In the genomic region with DNA sequence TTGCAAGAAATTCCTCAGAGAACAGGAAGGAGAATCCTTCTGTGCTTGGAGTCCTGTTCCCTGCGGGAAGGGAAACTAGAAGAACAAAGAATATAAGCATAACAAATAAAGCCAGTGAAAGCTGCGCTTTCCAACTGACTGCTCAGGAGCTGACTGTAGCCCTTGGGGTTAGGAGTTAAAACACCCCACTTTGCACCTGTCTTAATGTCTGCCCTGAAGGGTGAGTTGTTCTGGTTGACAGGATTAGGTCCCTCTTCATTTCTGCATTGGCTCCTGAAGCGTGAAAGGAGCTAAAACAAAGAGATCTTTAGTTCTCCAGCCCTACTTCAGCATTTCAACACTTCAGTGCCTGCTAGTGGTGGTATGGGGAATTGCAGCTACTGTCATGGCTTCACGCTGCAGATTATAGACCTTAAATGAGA, we compare ENCODE assay signal across 9 mouse cellular contexts. TPM values are rescaled to one million over a fixed set of nuclear protein-coding genes. Genes with fewer than 3 reads are reported as not detected.
DNase-seq lines count a peak whose midpoint lies in the region; ATAC-seq and TF ChIP-seq lines count a peak whose summit lies in the region.
"Had no signal": no experiment of that assay in that cellular context is flagged by ENCODE, and none has a peak within 500 bp of the region (broad histone marks: within the 10 kb centered on the region; RNA-seq: fewer than 3 reads in every experiment).

No protein-coding gene starts in this region.

- no peak overlapping the region for H3K4me2 ChIP-seq in forebrain, embryonic 14.5 days (ENCODE audit: low read length)
- no peak overlapping the region for H3K4me2 ChIP-seq in liver, postnatal 0 days (ENCODE audit: low read depth, low read length)
- H3K4me2 ChIP-seq: liver, embryonic 13.5 days had no signal

- peak; percentile 89 for TF ChIP-seq CTCF in heart, adult 2 months (IDR thresholded peaks at IDR 0.05)
- peak; percentile 92 for TF ChIP-seq CTCF in liver, postnatal 0 days (IDR thresholded peaks at IDR 0.05; ENCODE audit: low read depth)
- peak; percentile 57; the same call in 1 of the 2 replicates for TF ChIP-seq CTCF in spleen, adult 2 months (IDR thresholded peaks at IDR 0.05; ENCODE audit: extremely low read depth, insufficient read depth, insufficient read length, insufficient replicate concordance)

- peak; percentile 29 to 42 for DNase-seq in heart, adult 2 months
- no peak for DNase-seq in heart, postnatal 25 days (ENCODE audit: low spot score)
- peak; percentile 92 for DNase-seq in A20 (ENCODE audit: low read depth, low spot score)
- peak; percentile 25 for DNase-seq in T-cell, adult 2 months (ENCODE audit: low spot score)
- DNase-seq in forebrain, embryonic 14.5 days (ENCODE audit: low spot score), result peak; percentile 44
- peak; percentile 42 for DNase-seq in liver, postnatal 0 days
- DNase-seq in spleen, adult 2 months (ENCODE audit: low read depth in 1 of 2, low spot score in 2 of 2), result peak; percentile 51 to 55
- DNase-seq in ovary, postnatal 36 days (ENCODE audit: low spot score), result no peak
- DNase-seq: liver, embryonic 13.5 days had no signal

- no peak overlapping the region for H3K27ac ChIP-seq in heart, adult 2 months
- H3K27ac ChIP-seq in forebrain, embryonic 14.5 days (ENCODE audit: low read depth, low read length), result no peak overlapping the region
- no peak overlapping the region for H3K27ac ChIP-seq in liver, postnatal 0 days (ENCODE audit: low read depth)
- no peak overlapping the region for H3K27ac ChIP-seq in spleen, adult 2 months (ENCODE audit: insufficient read depth, low read length)
- H3K27ac ChIP-seq: liver, embryonic 13.5 days had no signal

- no peaks in the 10 kb centered on the region for H3K36me3 ChIP-seq in heart, adult 2 months (ENCODE audit: control insufficient read depth, insufficient read depth, low read length)
- no peaks in the 10 kb centered on the region for H3K36me3 ChIP-seq in forebrain, embryonic 14.5 days (ENCODE audit: control insufficient read depth, insufficient read depth, low read length)
- no peaks in the 10 kb centered on the region for H3K36me3 ChIP-seq in liver, postnatal 0 days (replicated peaks; ENCODE audit: insufficient read depth, low read length)
- H3K36me3 ChIP-seq in spleen, adult 2 months (ENCODE audit: control insufficient read depth, insufficient read depth, low read length), result no peaks in the 10 kb centered on the region
- H3K36me3 ChIP-seq: liver, embryonic 13.5 days had no signal

- no peaks in the 10 kb centered on the region for H3K79me2 ChIP-seq in heart, adult 2 months (replicated peaks; ENCODE audit: control insufficient read depth, insufficient read depth, low read length)

- no peak overlapping the region for H3K4me3 ChIP-seq in heart, adult 2 months
- H3K4me3 ChIP-seq in forebrain, embryonic 14.5 days (ENCODE audit: low read depth, low read length), result no peak overlapping the region
- H3K4me3 ChIP-seq in liver, postnatal 0 days (ENCODE audit: low read depth, low read length), result no peak overlapping the region
- H3K4me3 ChIP-seq in spleen, adult 2 months (ENCODE audit: extremely low read depth, insufficient read depth, insufficient read length), result no peak overlapping the region
- H3K4me3 ChIP-seq: liver, embryonic 13.5 days had no signal

- ATAC-seq in forebrain, embryonic 14.5 days, result 0 out of 2 replicates have a peak, but pooled peaks have one; percentile 29
- ATAC-seq in liver, postnatal 0 days, result peak; percentile 44; the same call in 1 of the 2 replicates

- no peak for TF ChIP-seq EP300 in heart, adult 2 months (IDR thresholded peaks at IDR 0.05; ENCODE audit: insufficient read depth, low read depth, low read length)
- TF ChIP-seq EP300 in liver, postnatal 0 days (IDR thresholded peaks at IDR 0.05; ENCODE audit: low read depth), result no peak

- WGBS in heart, adult 2 months, result 39% methylated on average over 4 of the region's 4 CpGs
- 16% methylated on average over 4 of the region's 4 CpGs for WGBS in forebrain, embryonic 14.5 days
- WGBS in liver, postnatal 0 days (ENCODE audit: insufficient replicate concordance), result 29% methylated on average over 4 of the region's 4 CpGs
- 22% methylated on average over 4 of the region's 4 CpGs for WGBS in spleen, adult 2 months

- intact Hi-C loops in heart, adult 2 months (cut with DNase I), result loop anchor here (10.0 kb wide), 2 partner anchors 269 to 369 kb away; partner anchors contain the start of gene Man2a1
- intact Hi-C loops in heart, postnatal 25 days (cut with DNase I), result loop anchor here (5.0 to 10.0 kb wide), 3 partner anchors 169 to 376 kb away; partner anchors contain the start of gene Man2a1

- H3K4me1 ChIP-seq in heart, adult 2 months (ENCODE audit: control insufficient read depth, insufficient read depth, low read length), result no peaks in the 10 kb centered on the region; the same call in 1 of the 2 replicates
- H3K4me1 ChIP-seq in forebrain, embryonic 14.5 days (ENCODE audit: control insufficient read depth, insufficient read depth, low read length), result peaks cover 5% of the 10 kb centered on the region; the same call in 1 of the 2 replicates
- no peaks in the 10 kb centered on the region for H3K4me1 ChIP-seq in liver, postnatal 0 days (ENCODE audit: insufficient read depth)
- no peaks in the 10 kb centered on the region; the same call in 1 of the 2 replicates for H3K4me1 ChIP-seq in spleen, adult 2 months (ENCODE audit: control insufficient read depth, insufficient read depth, insufficient read length)
- H3K4me1 ChIP-seq: liver, embryonic 13.5 days had no signal

- H3K27me3 ChIP-seq in heart, adult 2 months (ENCODE audit: control insufficient read depth, insufficient read depth, low read length), result no peaks in the 10 kb centered on the region
- H3K27me3 ChIP-seq in forebrain, embryonic 14.5 days (replicated peaks; ENCODE audit: control insufficient read depth, insufficient read depth, low read length), result no peaks in the 10 kb centered on the region
- H3K27me3 ChIP-seq in liver, postnatal 0 days (ENCODE audit: insufficient read depth, low read length), result no peaks in the 10 kb centered on the region
- no peaks in the 10 kb centered on the region for H3K27me3 ChIP-seq in spleen, adult 2 months (ENCODE audit: control insufficient read depth, insufficient read depth, low read length)
- H3K27me3 ChIP-seq: liver, embryonic 13.5 days had no signal

- no peak for TF ChIP-seq POLR2A in heart, adult 2 months (IDR thresholded peaks at IDR 0.05; ENCODE audit: insufficient read depth, low read depth, low read length)
- no peak for TF ChIP-seq POLR2A in spleen, adult 2 months (IDR thresholded peaks at IDR 0.05; ENCODE audit: low read depth, low read length)

- H3K9ac ChIP-seq in heart, adult 2 months (ENCODE audit: low read depth, low read length), result no peak overlapping the region
- no peak overlapping the region for H3K9ac ChIP-seq in forebrain, embryonic 14.5 days (ENCODE audit: low read length)
- no peak overlapping the region for H3K9ac ChIP-seq in liver, postnatal 0 days (replicated peaks)
- H3K9ac ChIP-seq: liver, embryonic 13.5 days had no signal

- no peaks in the 10 kb centered on the region for H3K9me3 ChIP-seq in forebrain, embryonic 14.5 days (replicated peaks; ENCODE audit: control insufficient read depth, low read length)
- no peaks in the 10 kb centered on the region for H3K9me3 ChIP-seq in liver, postnatal 0 days (ENCODE audit: low read length)
- H3K9me3 ChIP-seq: liver, embryonic 13.5 days had no signal

RNA-seq across cellular contexts. Expression of gene 4930583I09Rik, which starts 37.8 kb away (rescaled TPM):
- total RNA-seq in heart, adult 2 months (2021), result not detected
- not detected in 2 replicates for polyA plus RNA-seq in heart, adult 2 months (2012; rRNA removed)
- total RNA-seq in heart, postnatal 25 days (2021), result not detected
- not detected in 2 replicates for polyA plus RNA-seq in forebrain, embryonic 14.5 days (2014; fragmentation: Nextera tagmentation; extraction: Ambion mirVana)
- not detected in 2 replicates for polyA plus RNA-seq in liver, postnatal 0 days (2015; fragmentation: Nextera tagmentation; extraction: Ambion mirVana)
- polyA plus RNA-seq in spleen, adult 2 months (2012; rRNA removed), result not detected in 2 replicates
- polyA plus RNA-seq: liver, embryonic 13.5 days had no signal

Comparison
In these comparisons a context has a peak if more than half of its experiments do, and no peak if none do; other contexts are left out.
1. DNase-seq: peak in heart, adult 2 months (2 of 2), A20 (single experiment), T-cell, adult 2 months (single experiment), forebrain, embryonic 14.5 days (single experiment), liver, postnatal 0 days (single experiment) and spleen, adult 2 months (2 of 2); none in heart, postnatal 25 days (single experiment) and ovary, postnatal 36 days (single experiment).
2. Peak in every context shown above with its lines, with median percentiles within 50 percentile points of each other: CTCF ChIP-seq.